Mouse (Mus musculus) right cerebral cortex, postnatal 36 days (tissue): ENCODE measurements around the gene C730034F03Rik.

Experiments
- DNase-seq, 2 experiments: peaks; one replicate each; pipeline ENCODE4 v3.0.0; 2022; ENCODE audit warnings: low spot score in 2 of 2, mixed read lengths in 1 of 2

The C730034F03Rik gene

DNA sequence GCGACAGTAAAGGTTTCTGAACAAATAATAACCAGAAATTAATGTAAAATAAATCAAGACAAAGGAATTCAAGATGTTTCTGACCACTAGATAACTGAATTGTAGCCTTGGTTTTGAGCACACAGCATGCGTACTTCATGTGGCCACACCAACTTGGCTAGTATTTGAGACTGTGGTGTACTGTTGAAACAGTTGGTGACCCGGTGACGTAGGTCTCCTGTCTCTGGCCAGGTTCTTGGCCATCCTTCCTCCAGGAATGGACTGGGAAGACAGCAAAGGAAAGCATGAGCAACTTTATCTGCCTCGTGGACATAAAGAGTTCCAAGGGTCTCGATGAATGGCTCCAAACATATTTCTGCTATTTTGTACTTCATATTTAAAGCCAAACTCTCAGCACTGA lies 2.4 kb downstream of the C730034F03Rik start:
- no peak for DNase-seq

GRCm38 (mm10) chr15:89432946-89433345 lies 3.6 kb downstream of the C730034F03Rik start:
- DNase-seq: no peak

DNA sequence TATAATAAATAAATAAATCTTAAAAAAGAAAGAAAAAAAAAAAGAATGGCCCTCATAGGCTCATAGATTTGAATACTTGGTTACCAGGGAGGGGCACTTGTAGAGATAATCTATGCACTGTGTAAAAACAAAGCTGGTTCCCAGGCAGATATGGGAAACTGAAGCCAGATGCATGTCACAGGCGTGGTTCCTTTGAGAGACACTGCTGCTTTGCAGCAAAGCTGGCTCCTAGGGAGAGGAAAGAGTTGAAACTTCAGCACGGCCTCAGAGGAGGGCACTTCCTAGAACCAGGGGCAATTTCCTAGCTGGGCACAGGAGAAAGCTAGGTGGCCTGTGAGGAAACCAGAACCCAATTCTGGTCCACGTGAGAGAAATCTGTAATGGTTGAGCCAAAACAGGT lies 4.7 kb downstream of the C730034F03Rik start:
- DNase-seq: no peak

- no peak for DNase-seq
These were observed 6.5 kb downstream of the C730034F03Rik start for GRCm38 (mm10) chr15:89435878-89436277.

GRCm38 (mm10) chr15:89442486-89443070 lies 13.2 kb downstream of the C730034F03Rik start:
- no peak for DNase-seq

GRCm38 (mm10) chr15:89452906-89453864 lies 23.8 kb downstream of the C730034F03Rik start:
- no peak for DNase-seq

DNA sequence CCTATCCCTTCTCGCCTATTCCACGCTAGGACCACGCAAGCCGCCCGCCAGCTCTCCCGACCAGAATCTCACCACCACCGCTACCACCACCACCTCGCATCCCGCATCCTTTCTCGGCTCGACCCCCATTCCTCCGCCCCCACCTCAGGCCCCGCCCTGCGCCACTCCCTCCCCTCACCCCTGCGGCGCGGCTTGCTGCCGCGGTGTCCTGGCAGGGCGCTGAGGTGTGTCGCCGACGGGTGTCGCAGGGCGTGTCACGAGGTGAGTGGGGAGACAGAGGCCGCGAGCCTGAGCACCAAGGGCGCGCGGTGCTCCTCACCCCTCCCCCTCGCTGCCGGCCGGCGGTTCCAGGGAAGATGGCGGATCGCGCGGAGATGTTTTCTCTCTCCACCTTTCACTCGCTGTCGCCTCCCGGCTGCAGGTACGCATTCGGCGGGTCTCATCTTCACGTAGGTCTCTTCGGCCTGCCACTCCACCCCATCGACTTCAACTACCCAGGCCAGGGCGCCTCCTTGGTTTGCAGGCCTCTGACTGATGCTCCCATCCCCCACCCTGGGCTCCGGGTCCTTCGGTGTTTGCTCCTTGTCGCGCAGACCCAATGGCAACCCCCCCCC lies 24.6 kb downstream of the C730034F03Rik start, which contains the start of gene Mapk8ip2:
TSS of gene Mapk8ip2 (plus strand) at position 49 of the 614 bp plus-strand sequence.
- DNase-seq: peak; percentile 45 to 50

DNA sequence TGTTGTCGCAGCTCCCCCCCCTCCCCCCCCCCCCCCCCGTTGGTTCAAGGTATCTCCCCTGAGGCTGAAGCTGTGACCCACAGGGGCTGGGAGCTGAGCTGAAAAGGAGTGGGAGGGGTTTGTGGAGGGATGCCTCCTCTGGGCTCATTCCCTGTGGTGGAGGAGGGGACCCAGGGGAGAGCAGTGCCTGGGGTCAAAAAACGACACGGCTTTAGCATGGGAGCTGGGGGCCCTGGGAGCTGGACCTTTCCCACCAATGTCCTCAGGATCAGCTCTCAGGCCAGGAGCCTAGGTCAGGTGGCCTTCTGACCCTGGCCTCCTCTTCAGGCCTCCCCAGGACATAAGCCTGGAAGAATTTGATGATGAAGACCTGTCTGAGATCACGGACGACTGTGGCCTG lies 25.5 kb downstream of the C730034F03Rik start:
- DNase-seq: no peak

DNA sequence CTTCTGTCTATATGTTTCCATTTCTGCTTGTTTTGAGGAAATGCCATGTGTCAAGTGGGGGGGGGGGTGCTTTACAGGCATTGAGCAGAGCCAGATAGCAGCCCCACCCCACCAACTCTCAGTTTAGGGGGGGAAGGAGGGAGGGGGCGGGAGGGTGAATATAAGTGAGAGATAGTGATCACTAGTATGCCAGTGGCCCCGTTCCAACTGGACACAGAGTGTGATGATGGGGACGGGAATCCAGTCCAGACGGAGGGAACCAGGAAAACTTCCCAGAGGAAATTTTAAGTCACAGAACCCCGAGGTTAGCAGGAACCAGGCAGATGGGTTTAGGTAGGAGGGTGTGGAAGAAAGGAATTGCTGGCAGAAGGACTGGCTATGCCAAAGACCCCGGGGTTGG lies 26.3 kb downstream of the C730034F03Rik start:
- no peak for DNase-seq

DNA sequence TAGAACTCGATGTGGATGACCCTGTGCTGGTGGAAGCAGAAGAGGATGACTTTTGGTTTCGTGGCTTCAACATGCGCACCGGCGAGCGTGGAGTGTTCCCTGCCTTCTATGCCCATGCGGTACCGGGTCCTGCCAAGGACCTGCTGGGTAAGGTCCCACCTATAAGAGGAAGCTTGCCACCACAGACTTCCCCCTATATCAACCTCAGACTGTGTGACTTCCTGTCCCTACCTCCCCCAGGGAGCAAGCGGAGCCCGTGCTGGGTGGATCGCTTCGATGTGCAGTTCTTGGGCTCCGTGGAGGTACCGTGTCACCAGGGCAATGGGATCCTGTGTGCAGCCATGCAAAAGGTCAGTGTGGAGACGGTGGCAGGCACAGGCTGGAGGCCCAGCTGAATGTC lies 29.6 kb downstream of the C730034F03Rik start:
- DNase-seq: no peak

- DNase-seq: no peak
These were observed 30.4 kb downstream of the C730034F03Rik start for GRCm38 (mm10) chr15:89459821-89460220.

DNA sequence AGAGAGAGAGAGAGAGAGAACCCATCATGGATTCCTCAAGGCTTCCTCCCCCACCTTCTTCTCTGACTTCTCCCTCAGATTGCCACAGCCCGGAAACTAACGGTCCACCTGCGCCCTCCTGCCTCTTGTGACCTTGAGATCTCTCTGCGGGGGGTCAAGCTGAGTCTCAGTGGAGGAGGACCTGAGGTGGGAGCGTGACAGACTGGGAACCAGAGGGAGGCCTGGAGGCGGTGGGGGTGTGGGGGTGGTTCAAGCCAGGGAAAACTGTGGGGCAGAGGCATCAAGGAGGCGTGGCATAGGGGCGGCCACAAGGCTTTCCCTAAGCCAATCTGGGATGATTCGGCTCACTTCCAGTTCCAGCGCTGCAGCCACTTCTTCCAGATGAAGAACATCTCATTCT lies 30.9 kb downstream of the C730034F03Rik start:
- no peak for DNase-seq

DNA sequence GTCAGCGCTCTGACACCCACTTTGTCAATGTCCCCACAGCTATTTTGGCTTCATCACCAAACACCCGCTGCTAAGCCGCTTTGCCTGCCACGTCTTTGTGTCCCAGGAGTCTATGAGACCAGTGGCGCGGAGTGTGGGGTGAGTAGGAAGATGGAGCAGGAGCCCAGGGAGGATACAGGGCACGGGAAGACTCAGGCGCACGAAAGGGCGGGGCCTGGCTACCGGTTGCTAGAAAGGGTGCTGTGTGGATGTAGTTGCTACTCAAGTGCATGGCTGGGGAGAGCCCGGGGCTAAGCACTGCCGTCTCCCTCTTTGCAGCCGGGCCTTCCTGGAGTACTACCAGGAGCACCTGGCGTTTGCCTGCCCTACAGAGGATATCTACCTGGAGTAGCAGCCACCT lies 31.9 kb downstream of the C730034F03Rik start:
- no peak for DNase-seq

DNA sequence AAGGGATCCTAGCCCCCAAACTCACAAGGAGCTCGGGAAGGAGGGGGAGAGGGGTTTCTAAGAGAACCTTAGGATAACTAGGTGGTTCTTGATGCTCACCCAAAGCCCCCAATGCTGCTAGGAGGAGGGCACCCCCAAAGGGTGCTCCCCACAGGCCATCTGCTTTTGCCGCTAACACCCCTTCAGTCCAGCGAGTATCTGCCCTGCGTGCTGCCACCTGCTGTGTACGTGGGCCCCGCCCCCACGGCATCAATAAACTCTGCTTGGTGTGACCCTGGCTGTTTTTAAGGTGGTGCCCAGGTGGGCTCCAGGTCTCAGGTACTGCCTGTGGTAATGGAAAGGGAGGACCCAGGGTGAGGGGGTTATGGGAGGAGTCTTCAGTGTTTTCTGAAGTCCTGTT lies 32.8 kb downstream of the C730034F03Rik start:
- no peak for DNase-seq

- no peak for DNase-seq
These were observed 34.2 kb downstream of the C730034F03Rik start for GRCm38 (mm10) chr15:89463334-89464235.

GRCm38 (mm10) chr15:89465052-89465451 lies 35.7 kb downstream of the C730034F03Rik start:
- no peak for DNase-seq

DNA sequence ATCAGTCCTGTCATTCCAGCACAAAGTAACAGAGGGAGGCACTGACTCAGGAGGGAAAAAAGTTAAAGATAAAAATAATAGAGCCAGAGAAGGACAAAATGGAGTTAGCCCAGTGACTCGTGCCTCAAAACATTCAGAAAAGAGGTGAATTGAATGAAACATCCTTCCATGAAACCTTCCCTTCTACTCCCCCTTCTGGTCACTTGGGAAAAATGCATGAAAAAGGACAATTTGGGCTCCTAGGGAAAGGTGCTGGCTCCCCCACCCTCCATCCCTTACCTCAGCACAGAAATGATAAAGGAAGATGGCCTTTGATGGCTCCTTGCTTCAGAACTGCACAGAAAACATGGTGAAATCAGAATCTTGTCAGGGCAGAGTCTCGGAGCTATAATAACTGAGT lies 39.2 kb downstream of the C730034F03Rik start:
- no peak for DNase-seq

DNA sequence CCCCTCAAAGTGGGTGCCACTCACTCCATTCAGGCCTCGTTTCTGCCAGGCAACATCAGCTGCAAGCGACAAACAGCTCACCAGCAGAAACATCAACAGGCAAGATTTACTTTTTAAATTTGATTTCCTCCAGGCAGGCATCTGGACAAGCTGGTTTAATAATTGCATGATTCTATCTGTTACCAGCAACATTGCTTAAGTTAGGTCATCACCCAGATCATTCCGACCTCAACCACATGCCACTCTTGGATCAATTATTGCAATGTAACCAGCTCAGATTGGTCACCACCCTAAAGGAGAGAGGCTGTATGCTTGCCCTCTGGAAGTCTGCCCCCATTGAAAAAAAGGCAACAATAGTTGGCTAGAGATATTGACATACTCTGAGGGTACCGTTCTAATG lies 42.1 kb downstream of the C730034F03Rik start:
- no peak for DNase-seq

DNA sequence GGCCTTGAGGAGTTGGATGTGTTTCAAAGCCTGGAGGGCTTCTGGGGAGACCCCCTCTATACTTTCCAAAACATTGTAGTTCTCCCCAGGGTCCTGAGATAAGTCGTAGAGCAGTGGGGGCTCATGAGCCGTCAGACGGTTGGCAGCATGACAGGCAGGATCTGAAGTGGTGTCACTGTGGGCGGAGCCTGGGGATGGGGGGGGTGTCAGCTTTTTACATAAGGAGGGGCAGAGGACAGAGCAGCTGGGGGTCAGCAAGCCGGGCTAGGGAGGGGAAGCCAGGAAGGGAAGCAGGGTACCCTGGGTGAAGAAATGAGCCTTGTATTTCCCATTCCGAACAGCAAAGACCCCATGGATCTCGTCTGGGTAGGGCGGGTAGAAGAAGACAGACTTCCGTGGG lies 44.0 kb downstream of the C730034F03Rik start:
- DNase-seq: no peak

- DNase-seq: no peak
These were observed 44.5 kb downstream of the C730034F03Rik start for GRCm38 (mm10) chr15:89473921-89474320.

DNA sequence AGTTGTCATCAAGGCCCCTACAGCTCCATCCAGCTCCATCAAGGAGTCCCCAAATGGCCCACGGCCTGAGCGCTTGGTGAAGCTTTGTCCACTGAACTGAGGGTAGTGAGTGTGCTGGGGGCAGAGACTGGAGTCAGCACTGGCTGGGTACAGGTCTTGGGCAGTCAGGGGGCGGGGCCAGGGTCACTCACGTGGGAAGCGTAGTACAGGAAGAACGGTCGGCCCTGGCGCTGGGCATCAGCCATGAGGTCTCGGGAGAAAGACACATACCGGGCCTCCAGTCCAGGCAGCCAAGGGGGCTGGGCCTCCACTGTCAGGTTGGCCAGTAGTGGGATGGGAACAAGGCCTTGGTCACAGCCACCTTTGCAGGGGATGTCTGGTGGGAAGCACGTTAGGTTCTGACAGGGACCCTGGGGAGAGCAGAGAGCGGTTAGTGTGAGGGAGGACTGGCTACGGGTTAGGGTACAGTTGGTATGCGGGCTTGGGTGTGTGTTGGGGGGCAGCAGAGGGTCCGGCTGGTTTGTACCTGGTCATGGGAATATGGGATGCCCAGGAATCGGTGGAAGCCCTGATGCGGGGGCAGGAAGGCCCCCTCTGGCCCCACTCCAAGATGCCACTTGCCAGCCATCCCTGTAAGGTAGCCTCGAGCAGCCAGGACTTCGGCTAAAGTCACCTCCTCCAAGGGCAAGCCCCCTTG lies 45.4 kb downstream of the C730034F03Rik start:
- no peak for DNase-seq
